Mouse (Mus musculus): ENCODE measurements around the gene Frem1. TPM values are rescaled to one million over a fixed set of nuclear protein-coding genes. Genes with fewer than 3 reads are reported as not detected.

Gene Frem1
- polyA plus RNA-seq, 1 experiment from 2014 or later: 27.9 TPM

- H3K4me1 ChIP-seq (ENCODE audit: control insufficient read depth, insufficient read depth, low read length): no peaks in the 10 kb centered on the region
- no peak overlapping the region for H3K27ac ChIP-seq (ENCODE audit: low read length)
- H3K9ac ChIP-seq (replicated peaks; ENCODE audit: low read depth, low read length): no peak overlapping the region
- no peak for ATAC-seq (ENCODE audit: insufficient number of reproducible peaks, insufficient read depth, low FRiP score, low read depth)
- peaks cover 14% of the 10 kb centered on the region for H3K36me3 ChIP-seq (ENCODE audit: control insufficient read depth, insufficient read depth, low read length)
- WGBS: 81% methylated on average over 14 of the region's 14 CpGs
- H3K9me3 ChIP-seq (ENCODE audit: control insufficient read depth, low read depth, low read length): no peaks in the 10 kb centered on the region
- no peak overlapping the region for H3K4me2 ChIP-seq (replicated peaks; ENCODE audit: low read depth, low read length)
- H3K27me3 ChIP-seq (ENCODE audit: control insufficient read depth, insufficient read depth, low read length): no peaks in the 10 kb centered on the region
- H3K4me3 ChIP-seq (ENCODE audit: low read depth, low read length): no peak overlapping the region
These were observed 94.2 kb downstream of the Frem1 start for GRCm38 (mm10) chr4:82957827-82958538.

DNA sequence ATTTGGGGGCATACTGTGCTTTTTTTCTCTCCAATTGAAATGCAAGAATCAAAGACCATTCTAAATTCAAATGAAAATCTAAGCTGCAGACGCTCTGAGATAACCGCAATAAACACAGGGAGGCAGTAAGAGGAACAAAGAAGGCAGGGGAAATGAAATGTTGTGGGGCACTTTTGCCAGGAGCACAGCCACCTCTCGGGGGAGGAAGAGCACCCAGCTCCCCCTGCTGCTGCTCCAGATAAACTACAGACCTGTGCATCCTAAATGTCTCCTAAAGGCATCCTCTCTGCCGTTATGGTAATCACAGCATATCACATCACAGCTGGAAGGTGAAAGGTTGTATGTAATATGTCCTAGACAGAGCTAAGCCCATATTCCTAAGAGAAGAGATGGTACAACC, 98.1 kb downstream of the Frem1 start:
- H3K9ac ChIP-seq (replicated peaks; ENCODE audit: low read depth, low read length): no peak overlapping the region
- ATAC-seq (ENCODE audit: insufficient number of reproducible peaks, insufficient read depth, low FRiP score, low read depth): no peak
- no peaks in the 10 kb centered on the region for H3K4me1 ChIP-seq (ENCODE audit: control insufficient read depth, insufficient read depth, low read length)
- no peak overlapping the region for H3K27ac ChIP-seq (ENCODE audit: low read length)
- H3K27me3 ChIP-seq (ENCODE audit: control insufficient read depth, insufficient read depth, low read length): no peaks in the 10 kb centered on the region
- H3K4me3 ChIP-seq (ENCODE audit: low read depth, low read length): no peak overlapping the region
- WGBS: 67% methylated on average over 4 of the region's 4 CpGs
- H3K9me3 ChIP-seq (ENCODE audit: control insufficient read depth, low read depth, low read length): no peaks in the 10 kb centered on the region
- no peak overlapping the region for H3K4me2 ChIP-seq (replicated peaks; ENCODE audit: low read depth, low read length)
- peaks cover 19% of the 10 kb centered on the region for H3K36me3 ChIP-seq (ENCODE audit: control insufficient read depth, insufficient read depth, low read length)

DNA sequence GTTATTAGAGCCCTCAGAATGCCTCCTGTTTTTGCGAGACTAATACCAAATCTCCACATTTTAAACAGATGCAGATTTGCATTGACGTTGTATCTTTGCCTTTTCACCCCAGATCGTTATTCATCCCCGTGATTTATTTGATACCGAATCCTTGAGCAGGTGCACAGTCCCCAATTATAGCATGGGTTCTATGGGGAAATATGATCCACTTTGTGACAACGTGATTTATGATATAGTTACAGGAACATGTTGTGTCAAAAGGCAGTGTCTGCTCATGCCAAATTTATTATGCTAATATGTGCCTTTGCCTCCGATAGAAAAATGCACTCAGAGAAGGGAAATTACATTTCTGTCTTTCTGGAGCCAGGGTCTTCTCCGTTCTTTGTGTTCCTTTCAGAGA, 102.6 kb downstream of the Frem1 start:
- peaks cover 16% of the 10 kb centered on the region for H3K36me3 ChIP-seq (ENCODE audit: control insufficient read depth, insufficient read depth, low read length)
- H3K4me3 ChIP-seq (ENCODE audit: low read depth, low read length): no peak overlapping the region
- H3K4me1 ChIP-seq (ENCODE audit: control insufficient read depth, insufficient read depth, low read length): no peaks in the 10 kb centered on the region
- H3K9me3 ChIP-seq (ENCODE audit: control insufficient read depth, low read depth, low read length): no peaks in the 10 kb centered on the region
- H3K27me3 ChIP-seq (ENCODE audit: control insufficient read depth, insufficient read depth, low read length): no peaks in the 10 kb centered on the region
- H3K9ac ChIP-seq (replicated peaks; ENCODE audit: low read depth, low read length): no peak overlapping the region
- no peak overlapping the region for H3K27ac ChIP-seq (ENCODE audit: low read length)
- WGBS: 80% methylated on average over 8 of the region's 8 CpGs
- no peak for ATAC-seq (ENCODE audit: insufficient number of reproducible peaks, insufficient read depth, low FRiP score, low read depth)
- no peak overlapping the region for H3K4me2 ChIP-seq (replicated peaks; ENCODE audit: low read depth, low read length)

GRCm38 (mm10) chr4:82946721-82947120, 105.4 kb downstream of the Frem1 start:
- WGBS: 89% methylated on average over 8 of the region's 8 CpGs
- H3K4me1 ChIP-seq (ENCODE audit: control insufficient read depth, insufficient read depth, low read length): no peaks in the 10 kb centered on the region
- no peak overlapping the region for H3K4me3 ChIP-seq (ENCODE audit: low read depth, low read length)
- peaks cover 5% of the 10 kb centered on the region for H3K36me3 ChIP-seq (ENCODE audit: control insufficient read depth, insufficient read depth, low read length)
- no peak overlapping the region for H3K27ac ChIP-seq (ENCODE audit: low read length)
- no peaks in the 10 kb centered on the region for H3K27me3 ChIP-seq (ENCODE audit: control insufficient read depth, insufficient read depth, low read length)
- no peak overlapping the region for H3K9ac ChIP-seq (replicated peaks; ENCODE audit: low read depth, low read length)
- no peaks in the 10 kb centered on the region for H3K9me3 ChIP-seq (ENCODE audit: control insufficient read depth, low read depth, low read length)
- ATAC-seq (ENCODE audit: insufficient number of reproducible peaks, insufficient read depth, low FRiP score, low read depth): no peak
- no peak overlapping the region for H3K4me2 ChIP-seq (replicated peaks; ENCODE audit: low read depth, low read length)

GRCm38 (mm10) chr4:82946276-82946612, 105.9 kb downstream of the Frem1 start:
- no peaks in the 10 kb centered on the region for H3K9me3 ChIP-seq (ENCODE audit: control insufficient read depth, low read depth, low read length)
- H3K9ac ChIP-seq (replicated peaks; ENCODE audit: low read depth, low read length): no peak overlapping the region
- no peak for ATAC-seq (ENCODE audit: insufficient number of reproducible peaks, insufficient read depth, low FRiP score, low read depth)
- H3K36me3 ChIP-seq (ENCODE audit: control insufficient read depth, insufficient read depth, low read length): peaks cover 7% of the 10 kb centered on the region
- WGBS: 61% methylated on average over 3 of the region's 3 CpGs
- H3K4me1 ChIP-seq (ENCODE audit: control insufficient read depth, insufficient read depth, low read length): no peaks in the 10 kb centered on the region
- H3K4me2 ChIP-seq (replicated peaks; ENCODE audit: low read depth, low read length): no peak overlapping the region
- no peaks in the 10 kb centered on the region for H3K27me3 ChIP-seq (ENCODE audit: control insufficient read depth, insufficient read depth, low read length)
- no peak overlapping the region for H3K27ac ChIP-seq (ENCODE audit: low read length)
- H3K4me3 ChIP-seq (ENCODE audit: low read depth, low read length): no peak overlapping the region

GRCm38 (mm10) chr4:82945572-82946275, 106.4 kb downstream of the Frem1 start:
- Histone ChIP-seq H3K9me3 (ENCODE audit: control insufficient read depth, low read depth, low read length) (no peaks in the 10 kb centered on the region), H3K27ac (ENCODE audit: low read length) (no peak overlapping the region), H3K36me3 (ENCODE audit: control insufficient read depth, insufficient read depth, low read length) (peaks cover 5% of the 10 kb centered on the region), H3K27me3 (ENCODE audit: control insufficient read depth, insufficient read depth, low read length) (no peaks in the 10 kb centered on the region), H3K4me1 (ENCODE audit: control insufficient read depth, insufficient read depth, low read length) (no peaks in the 10 kb centered on the region), H3K4me3 (ENCODE audit: low read depth, low read length) (no peak overlapping the region), H3K4me2 (replicated peaks; ENCODE audit: low read depth, low read length) (no peak overlapping the region), H3K9ac (replicated peaks; ENCODE audit: low read depth, low read length) (no peak overlapping the region)
- WGBS: 78% methylated on average over 9 of the region's 9 CpGs
- no peak for ATAC-seq (ENCODE audit: insufficient number of reproducible peaks, insufficient read depth, low FRiP score, low read depth)

- H3K27me3 ChIP-seq (ENCODE audit: control insufficient read depth, insufficient read depth, low read length): no peaks in the 10 kb centered on the region
- no peak overlapping the region for H3K4me2 ChIP-seq (replicated peaks; ENCODE audit: low read depth, low read length)
- no peak for ATAC-seq (ENCODE audit: insufficient number of reproducible peaks, insufficient read depth, low FRiP score, low read depth)
- no peak overlapping the region for H3K9ac ChIP-seq (replicated peaks; ENCODE audit: low read depth, low read length)
- 84% methylated on average over 5 of the region's 5 CpGs for WGBS
- H3K27ac ChIP-seq (ENCODE audit: low read length): no peak overlapping the region
- H3K4me3 ChIP-seq (ENCODE audit: low read depth, low read length): no peak overlapping the region
- no peaks in the 10 kb centered on the region for H3K4me1 ChIP-seq (ENCODE audit: control insufficient read depth, insufficient read depth, low read length)
- H3K9me3 ChIP-seq (ENCODE audit: control insufficient read depth, low read depth, low read length): no peaks in the 10 kb centered on the region
- H3K36me3 ChIP-seq (ENCODE audit: control insufficient read depth, insufficient read depth, low read length): peaks cover 18% of the 10 kb centered on the region
These were observed 111.5 kb downstream of the Frem1 start for GRCm38 (mm10) chr4:82940680-82941079.

DNA sequence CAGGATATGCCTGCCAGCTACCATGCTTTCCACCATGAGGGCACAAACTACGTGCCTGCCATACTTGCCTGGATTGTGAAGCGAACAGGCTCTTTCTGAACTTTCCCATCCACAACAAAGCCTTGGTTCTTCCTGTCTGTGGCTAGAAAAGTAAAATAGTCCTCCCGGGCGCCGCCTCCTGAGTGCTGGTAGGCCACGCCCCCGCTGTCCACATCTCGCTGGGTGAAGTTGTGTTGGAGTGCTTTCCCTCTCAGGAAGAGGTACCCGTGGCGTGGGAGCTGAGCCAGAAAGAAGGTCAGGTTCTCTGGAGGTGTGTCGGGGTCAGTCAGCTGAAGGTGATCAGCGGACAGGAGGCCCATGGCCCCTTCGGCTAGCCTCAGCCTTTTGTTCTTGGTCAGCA, 111.9 kb downstream of the Frem1 start:
- H3K36me3 ChIP-seq (ENCODE audit: control insufficient read depth, insufficient read depth, low read length): peaks cover 18% of the 10 kb centered on the region
- H3K4me1 ChIP-seq (ENCODE audit: control insufficient read depth, insufficient read depth, low read length): no peaks in the 10 kb centered on the region
- 82% methylated on average over 13 of the region's 13 CpGs for WGBS
- no peaks in the 10 kb centered on the region for H3K27me3 ChIP-seq (ENCODE audit: control insufficient read depth, insufficient read depth, low read length)
- H3K9ac ChIP-seq (replicated peaks; ENCODE audit: low read depth, low read length): no peak overlapping the region
- H3K4me2 ChIP-seq (replicated peaks; ENCODE audit: low read depth, low read length): no peak overlapping the region
- H3K27ac ChIP-seq (ENCODE audit: low read length): no peak overlapping the region
- ATAC-seq (ENCODE audit: insufficient number of reproducible peaks, insufficient read depth, low FRiP score, low read depth): no peak
- H3K4me3 ChIP-seq (ENCODE audit: low read depth, low read length): no peak overlapping the region
- no peaks in the 10 kb centered on the region for H3K9me3 ChIP-seq (ENCODE audit: control insufficient read depth, low read depth, low read length)
